Mouse (Mus musculus) left cerebral cortex, postnatal 10 days (tissue): ENCODE results near the gene Sar1b. TPM values are rescaled to one million over a fixed set of nuclear protein-coding genes. Genes with fewer than 3 reads are reported as not detected.
"Not testable (repeated sequence)": the region's sequence is repeated elsewhere in the genome, so short reads cannot be mapped to it uniquely, and the experiment has no call there.

Experiments used
- DNase-seq, 2 experiments: peaks; one replicate each; pipeline ENCODE4 v3.0.0; 2021 to 2022; ENCODE audit warnings: low spot score in 2 of 2, mixed read lengths in 1 of 2; ENCODE audit errors: extremely low spot score in 1 of 2
- intact Hi-C: fragments of 180-260 bp; cut with DNase I; formaldehyde crosslinking; loops from one replicate; pipeline ENCODE4 v1.15.1; 2025
- total RNA-seq, 2 experiments: library from RNA; stranded (reverse); gene quantifications; 2 replicates each; pipeline ENCODE4 v1.2.3; 2021

Sar1b gene
- total RNA-seq, 2 experiments from 2014 or later, result 79.6 to 80.6 TPM

GRCm38 (mm10) chr11:51767579-51768220 is 4.2 kb downstream of the Sar1b start:
- no peak for DNase-seq
- intact Hi-C loops, result no loop called here

- intact Hi-C loops, result no loop called here
- no peak for DNase-seq
These were observed 4.8 kb downstream of the Sar1b start for GRCm38 (mm10) chr11:51768296-51768695.

GRCm38 (mm10) chr11:51775507-51775906 is 12.0 kb downstream of the Sar1b start:
- DNase-seq, result no peak
- intact Hi-C loops, result no loop called here

- intact Hi-C loops, result no loop called here
- DNase-seq, result no peak
These were observed 14.0 kb downstream of the Sar1b start for GRCm38 (mm10) chr11:51777478-51777877.

- intact Hi-C loops, result no loop called here
- no peak for DNase-seq
These were observed 17.3 kb downstream of the Sar1b start for GRCm38 (mm10) chr11:51780773-51781267.

GRCm38 (mm10) chr11:51782721-51783120 is 19.2 kb downstream of the Sar1b start:
- intact Hi-C loops, result no loop called here
- DNase-seq, result no peak

GRCm38 (mm10) chr11:51785926-51786325 is 22.4 kb downstream of the Sar1b start:
- intact Hi-C loops, result no loop called here
- peak in 1 of 2 experiments; percentile 43 for DNase-seq

GRCm38 (mm10) chr11:51789735-51790134 is 26.2 kb downstream of the Sar1b start:
- DNase-seq, intact Hi-C loops: not testable (repeated sequence)

GRCm38 (mm10) chr11:51790662-51791061 is 27.2 kb downstream of the Sar1b start:
- no peak for DNase-seq
- intact Hi-C loops, result no loop called here

GRCm38 (mm10) chr11:51796272-51796671 is 32.8 kb downstream of the Sar1b start:
- intact Hi-C loops, result no loop called here
- no peak for DNase-seq

- DNase-seq, result peak; percentile 39 to 61
- intact Hi-C loops, result no loop called here
These were observed 37.3 kb downstream of the Sar1b start for GRCm38 (mm10) chr11:51800634-51801325.

- intact Hi-C loops, result no loop called here
These were observed 41.9 kb downstream of the Sar1b start for GRCm38 (mm10) chr11:51805221-51805981.

GRCm38 (mm10) chr11:51807108-51807879 is 43.8 kb downstream of the Sar1b start:
- no peak for DNase-seq
- intact Hi-C loops, result no loop called here

More at GRCm38 (mm10) chr11:51805221-51805981, 41.9 kb downstream of the Sar1b start:
- DNase-seq, result peak; percentile 73 to 77

GRCm38 (mm10) chr11:51809632-51810224 is 46.2 kb downstream of the Sar1b start:
- DNase-seq, result peak in 1 of 2 experiments; percentile 40
- intact Hi-C loops, result loop anchor here (10.0 kb wide), 1 partner anchor 415 kb away; no protein-coding TSS in a partner anchor

- intact Hi-C loops, result loop anchor here (10.0 kb wide), 1 partner anchor 414 kb away; no protein-coding TSS in a partner anchor
- no peak for DNase-seq
These were observed 47.7 kb downstream of the Sar1b start for GRCm38 (mm10) chr11:51811230-51811629.

- no peak for DNase-seq
- intact Hi-C loops, result loop anchor here (10.0 kb wide), 1 partner anchor 413 kb away; no protein-coding TSS in a partner anchor
These were observed 48.6 kb downstream of the Sar1b start for GRCm38 (mm10) chr11:51812022-51812546.

- intact Hi-C loops, result loop anchor here (2.0 to 10.0 kb wide), 2 partner anchors 149 to 407 kb away; partner anchors contain the start of gene Cdkn2aipnl
- peak; percentile 83 to 93 for DNase-seq
These were observed 54.3 kb downstream of the Sar1b start for GRCm38 (mm10) chr11:51817756-51818155.

GRCm38 (mm10) chr11:51818837-51819236 is 55.4 kb downstream of the Sar1b start:
- intact Hi-C loops, result loop anchor here (2.0 to 10.0 kb wide), 2 partner anchors 148 to 406 kb away; partner anchors contain the start of gene Cdkn2aipnl
- no peak for DNase-seq
